Mouse (Mus musculus) right cerebral cortex, postnatal 14 days (tissue): ENCODE measurements around the gene Pp2d1.

ENCODE experiments used
- DNase-seq: peaks from one replicate; pipeline ENCODE4 v3.0.0; 2022

The Pp2d1 gene

DNA sequence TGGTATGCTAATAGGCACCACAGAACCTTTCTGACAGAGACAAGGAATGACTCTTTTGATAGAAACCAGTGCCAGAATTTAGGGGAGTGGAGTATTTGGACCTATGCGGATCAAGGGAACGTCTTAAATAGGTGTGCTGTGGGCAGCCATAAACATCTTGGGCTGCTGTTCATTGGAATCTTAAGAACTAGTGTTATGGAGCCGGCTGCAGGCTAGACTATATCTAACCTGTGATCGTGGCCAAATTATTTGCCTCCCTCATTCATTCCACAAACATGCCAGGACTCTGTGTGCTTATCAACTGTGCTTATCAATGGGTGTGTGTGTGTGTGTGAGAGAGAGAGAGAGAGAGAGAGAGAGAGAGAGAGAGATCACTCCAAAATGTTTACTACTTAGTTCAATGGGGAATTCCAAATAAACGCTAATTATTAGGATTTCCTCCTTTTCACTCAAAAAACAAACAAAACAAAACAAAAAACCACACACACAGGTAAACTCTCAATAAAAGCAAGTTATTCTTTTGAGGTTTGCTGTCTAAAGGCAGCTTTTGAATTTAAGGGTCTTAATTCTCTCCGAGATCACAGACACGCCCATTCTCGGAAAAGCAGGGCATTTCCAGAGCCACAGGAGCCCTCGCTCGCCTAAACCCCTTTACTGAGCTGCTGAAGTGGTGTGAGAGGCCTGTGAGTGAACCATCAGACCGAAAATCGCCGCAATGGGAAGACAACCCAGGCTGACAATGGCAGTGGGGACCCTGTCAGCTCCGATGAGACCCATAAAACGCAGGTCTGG lies 61.0 kb downstream of the Pp2d1 start:
- DNase-seq: no peak

GRCm38 (mm10) chr17:53468697-53469096 lies 70.6 kb downstream of the Pp2d1 start:
- DNase-seq: no peak

GRCm38 (mm10) chr17:53465569-53465968 lies 73.7 kb downstream of the Pp2d1 start:
- no peak for DNase-seq

DNA sequence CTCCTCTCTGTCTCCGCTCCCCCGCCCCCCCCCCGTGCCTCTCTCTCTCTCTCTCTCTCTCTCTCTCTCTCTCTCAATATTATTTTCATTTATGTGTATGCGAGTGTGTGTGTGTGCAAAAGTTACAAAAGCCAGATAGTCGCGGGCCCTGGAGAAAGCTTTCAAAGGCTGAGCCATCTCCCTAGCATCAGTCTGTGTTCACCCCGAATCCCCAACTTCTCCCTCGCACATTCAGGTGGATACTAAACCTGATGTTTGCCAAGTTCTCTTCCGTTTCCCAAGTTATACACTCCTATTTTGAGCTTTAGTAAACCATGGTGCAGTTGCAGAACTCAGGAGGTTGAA lies 75.8 kb downstream of the Pp2d1 start:
- DNase-seq: no peak

DNA sequence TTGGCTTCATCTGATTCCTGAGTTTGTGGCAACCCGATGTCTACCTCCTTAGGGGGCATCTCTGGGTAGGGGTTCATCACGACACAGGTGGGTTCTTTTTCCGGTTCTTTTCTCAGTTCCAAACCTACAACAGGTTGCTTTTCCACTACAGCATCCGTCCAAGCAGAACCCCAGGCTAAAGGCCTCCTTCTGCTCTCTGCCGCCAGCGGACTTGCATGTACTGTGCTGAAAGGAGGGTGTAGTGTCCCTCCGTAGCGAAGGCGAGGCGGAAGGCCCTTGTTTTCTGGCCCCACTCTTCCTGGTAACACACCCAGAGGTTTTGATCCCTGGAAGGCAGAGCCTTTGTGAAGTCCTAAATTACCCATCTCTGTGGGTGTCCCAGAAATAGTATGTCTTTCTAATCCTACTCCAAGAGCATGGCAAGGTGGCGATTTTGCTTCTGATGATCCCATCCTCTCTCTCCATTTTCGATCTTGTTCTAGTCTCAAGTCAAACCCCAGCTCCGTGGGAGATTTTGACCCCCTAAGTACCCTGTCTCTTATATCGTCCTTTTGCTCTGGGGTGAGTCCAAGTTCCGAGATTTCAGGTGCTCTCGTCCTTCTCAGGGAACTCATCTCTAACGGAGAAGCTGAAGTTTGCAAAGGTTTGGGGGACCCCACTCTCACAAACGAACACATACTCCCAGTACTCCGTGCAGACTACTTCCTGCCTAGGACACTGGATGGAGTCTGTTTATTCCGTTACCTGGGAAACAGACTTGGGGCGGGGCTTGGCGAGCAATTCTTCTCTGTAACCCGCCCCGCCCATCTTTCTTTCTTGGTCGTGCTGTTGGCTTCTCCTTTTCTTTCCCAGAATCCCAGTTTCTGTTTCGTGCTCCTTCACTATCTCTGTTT lies 76.4 kb downstream of the Pp2d1 start, which contains the start of gene Efhb:
Gene Efhb (minus strand): TSS at position 719 of the 893 bp plus-strand sequence.
- peak; percentile 65 for DNase-seq
